Mouse (Mus musculus): ENCODE data around the gene Sema6b. TPM values are rescaled to one million over a fixed set of nuclear protein-coding genes. Genes with fewer than 3 reads are reported as not detected.
"Not testable (repeated sequence)": the region's sequence is repeated elsewhere in the genome, so short reads cannot be mapped to it uniquely, and the experiment has no call there.

Gene Sema6b
- polyA plus RNA-seq, 1 experiment from 2014 or later = 19.2 TPM

GRCm38 (mm10) chr17:56111021-56111420, 29.1 kb downstream of the Sema6b start:
- Histone ChIP-seq H3K9ac (no peak overlapping the region), H3K27ac (replicated peaks) (no peak overlapping the region), H3K4me1 (replicated peaks) (no peaks in the 10 kb centered on the region), H3K9me3 (no peaks in the 10 kb centered on the region), H3K4me3 (no peak overlapping the region), H3K27me3 (0 out of 2 replicates have a peak, but pooled peaks cover under 1% of the 10 kb centered on the region), H3K4me2 (no peak overlapping the region), H3K36me3 (no peaks in the 10 kb centered on the region)
- WGBS = 53% methylated on average over 1 of the region's 1 CpGs
- no peak for ATAC-seq (ENCODE audit: low FRiP score, low read depth)

- Histone ChIP-seq H3K27ac (replicated peaks) (no peak overlapping the region), H3K27me3 (no peaks in the 10 kb centered on the region), H3K9me3 (no peaks in the 10 kb centered on the region), H3K9ac (no peak overlapping the region), H3K4me3 (no peak overlapping the region), H3K36me3 (no peaks in the 10 kb centered on the region), H3K4me1 (replicated peaks) (no peaks in the 10 kb centered on the region), H3K4me2 (no peak overlapping the region)
- no peak for ATAC-seq (ENCODE audit: low FRiP score, low read depth)
- WGBS = 57% methylated on average over 4 of the region's 4 CpGs
These were observed 29.6 kb downstream of the Sema6b start for GRCm38 (mm10) chr17:56110571-56110970.

GRCm38 (mm10) chr17:56109219-56110051, 30.7 kb downstream of the Sema6b start, which contains the start of gene Plin4:
Gene Plin4, minus strand, starts transcription at chr17:56109803.
- no peak within 1 kb of the TSS for H3K4me2 ChIP-seq
- H3K4me1 ChIP-seq (replicated peaks) = no peaks in the 10 kb centered on the region
- no peak within 1 kb of the TSS for H3K4me3 ChIP-seq
- H3K36me3 ChIP-seq = no peaks in the 10 kb centered on the region
- H3K27ac ChIP-seq (replicated peaks) = no peak within 1 kb of the TSS
- H3K9me3 ChIP-seq = no peaks in the 10 kb centered on the region
- WGBS = 66% methylated on average over 10 of the region's 10 CpGs
- H3K9ac ChIP-seq = no peak within 1 kb of the TSS
- no peaks in the 10 kb centered on the region for H3K27me3 ChIP-seq
- 0 out of 2 replicates have a peak, but pooled peaks have one; percentile 12 for ATAC-seq (ENCODE audit: low FRiP score, low read depth)

- Histone ChIP-seq H3K9ac (no peak overlapping the region), H3K4me1 (replicated peaks) (no peaks in the 10 kb centered on the region), H3K4me3 (no peak overlapping the region), H3K9me3 (no peaks in the 10 kb centered on the region), H3K27ac (replicated peaks) (no peak overlapping the region), H3K36me3 (0 out of 2 replicates have a peak, but pooled peaks cover 2% of the 10 kb centered on the region), H3K27me3 (no peaks in the 10 kb centered on the region), H3K4me2 (no peak overlapping the region)
- 84% methylated on average over 6 of the region's 6 CpGs for WGBS
- ATAC-seq (ENCODE audit: low FRiP score, low read depth) = no peak
These were observed 31.7 kb downstream of the Sema6b start for GRCm38 (mm10) chr17:56108334-56109044.

GRCm38 (mm10) chr17:56107736-56108135, 32.4 kb downstream of the Sema6b start:
- 77% methylated on average over 2 of the region's 2 CpGs for WGBS
- H3K27ac ChIP-seq (replicated peaks) = no peak overlapping the region
- H3K9ac ChIP-seq = no peak overlapping the region
- H3K27me3 ChIP-seq = no peaks in the 10 kb centered on the region
- H3K4me1 ChIP-seq (replicated peaks) = no peaks in the 10 kb centered on the region
- ATAC-seq (ENCODE audit: low FRiP score, low read depth) = no peak
- H3K9me3 ChIP-seq = no peaks in the 10 kb centered on the region
- peaks cover 3% of the 10 kb centered on the region; the same call in 1 of the 2 replicates for H3K36me3 ChIP-seq
- no peak overlapping the region for H3K4me3 ChIP-seq
- no peak overlapping the region for H3K4me2 ChIP-seq

GRCm38 (mm10) chr17:56106981-56107380, 33.2 kb downstream of the Sema6b start:
- Histone ChIP-seq H3K9me3 (no peaks in the 10 kb centered on the region), H3K27ac (replicated peaks) (no peak overlapping the region), H3K9ac (no peak overlapping the region), H3K36me3 (peaks cover 11% of the 10 kb centered on the region; the same call in 1 of the 2 replicates), H3K27me3 (no peaks in the 10 kb centered on the region), H3K4me1 (replicated peaks) (no peaks in the 10 kb centered on the region), H3K4me3 (no peak overlapping the region), H3K4me2 (no peak overlapping the region)
- ATAC-seq (ENCODE audit: low FRiP score, low read depth) = no peak
- 86% methylated on average over 4 of the region's 4 CpGs for WGBS

GRCm38 (mm10) chr17:56106436-56106835, 33.7 kb downstream of the Sema6b start:
- not testable (repeated sequence) for H3K27me3 ChIP-seq; H3K27ac ChIP-seq (replicated peaks); H3K4me3 ChIP-seq; H3K4me1 ChIP-seq (replicated peaks); H3K4me2 ChIP-seq; H3K9ac ChIP-seq; H3K9me3 ChIP-seq; ATAC-seq (ENCODE audit: low FRiP score, low read depth)
- peaks cover 12% of the 10 kb centered on the region; the same call in 1 of the 2 replicates for H3K36me3 ChIP-seq
- 96% methylated on average over 4 of the region's 4 CpGs for WGBS

GRCm38 (mm10) chr17:56104821-56105220, 35.3 kb downstream of the Sema6b start:
- ATAC-seq (ENCODE audit: low FRiP score, low read depth); H3K9me3 ChIP-seq; H3K9ac ChIP-seq; H3K27me3 ChIP-seq; H3K4me2 ChIP-seq; H3K27ac ChIP-seq (replicated peaks); H3K4me1 ChIP-seq (replicated peaks); H3K4me3 ChIP-seq: not testable (repeated sequence)
- 91% methylated on average over 3 of the region's 5 CpGs for WGBS
- peaks cover 26% of the 10 kb centered on the region for H3K36me3 ChIP-seq

GRCm38 (mm10) chr17:56103465-56104285, 36.5 kb downstream of the Sema6b start:
- 94% methylated on average over 8 of the region's 8 CpGs for WGBS
- peaks cover 35% of the 10 kb centered on the region for H3K36me3 ChIP-seq
- no peak for ATAC-seq (ENCODE audit: low FRiP score, low read depth)

GRCm38 (mm10) chr17:56102927-56103326, 37.2 kb downstream of the Sema6b start:
- H3K4me2 ChIP-seq = no peak overlapping the region
- no peak for ATAC-seq (ENCODE audit: low FRiP score, low read depth)
- H3K4me1 ChIP-seq (replicated peaks) = no peaks in the 10 kb centered on the region
- no peaks in the 10 kb centered on the region for H3K27me3 ChIP-seq
- peaks cover 43% of the 10 kb centered on the region for H3K36me3 ChIP-seq
- H3K9ac ChIP-seq = no peak overlapping the region
- WGBS = 94% methylated on average over 9 of the region's 9 CpGs
- no peak overlapping the region for H3K27ac ChIP-seq (replicated peaks)
- H3K9me3 ChIP-seq = no peaks in the 10 kb centered on the region
- H3K4me3 ChIP-seq = no peak overlapping the region

More at GRCm38 (mm10) chr17:56103465-56104285, 36.5 kb downstream of the Sema6b start:
- Histone ChIP-seq H3K9ac (no peak overlapping the region), H3K4me3 (no peak overlapping the region), H3K9me3 (no peaks in the 10 kb centered on the region), H3K27me3 (no peaks in the 10 kb centered on the region), H3K27ac (replicated peaks) (no peak overlapping the region), H3K4me1 (replicated peaks) (no peaks in the 10 kb centered on the region), H3K4me2 (no peak overlapping the region)

GRCm38 (mm10) chr17:56102158-56102557, 38.0 kb downstream of the Sema6b start:
- Histone ChIP-seq H3K4me2 (no peak overlapping the region), H3K9ac (no peak overlapping the region), H3K36me3 (peaks cover 50% of the 10 kb centered on the region), H3K4me1 (replicated peaks) (no peaks in the 10 kb centered on the region), H3K27ac (replicated peaks) (no peak overlapping the region), H3K27me3 (no peaks in the 10 kb centered on the region), H3K4me3 (no peak overlapping the region), H3K9me3 (no peaks in the 10 kb centered on the region)
- ATAC-seq (ENCODE audit: low FRiP score, low read depth) = no peak
- 97% methylated on average over 5 of the region's 5 CpGs for WGBS
